Mouse (Mus musculus): ENCODE data around the gene Prrt2.

DNA sequence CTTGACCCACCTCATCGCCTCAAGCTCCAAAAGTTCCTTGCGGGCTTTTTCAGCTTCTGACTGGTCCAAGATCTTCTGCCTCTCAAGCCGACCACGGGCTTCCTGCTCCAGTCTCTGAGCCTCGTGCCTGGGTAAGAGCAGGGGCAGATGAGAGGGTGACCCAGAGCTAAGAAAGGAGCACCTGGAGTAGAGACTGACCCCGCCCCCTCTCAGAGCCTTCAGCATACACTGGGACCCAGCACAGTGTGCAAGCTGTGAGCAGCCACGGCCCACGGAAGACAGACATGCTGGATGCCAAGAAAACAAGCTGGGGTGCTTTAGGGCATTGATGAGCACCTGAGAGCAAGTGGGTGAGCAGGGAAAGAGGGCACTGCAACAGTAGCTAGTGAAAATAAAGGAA lies 32.2 kb downstream of the Prrt2 start:
- TF ChIP-seq POLR2A (IDR thresholded peaks at IDR 0.05; ENCODE audit: insufficient read depth, low read depth, low read length): no peak
- no peak for TF ChIP-seq CTCF (IDR thresholded peaks at IDR 0.05; ENCODE audit: insufficient read depth, low read depth, low read length)
